Comparison of ENCODE assay signal across 26 mouse cellular contexts in the genomic region with DNA sequence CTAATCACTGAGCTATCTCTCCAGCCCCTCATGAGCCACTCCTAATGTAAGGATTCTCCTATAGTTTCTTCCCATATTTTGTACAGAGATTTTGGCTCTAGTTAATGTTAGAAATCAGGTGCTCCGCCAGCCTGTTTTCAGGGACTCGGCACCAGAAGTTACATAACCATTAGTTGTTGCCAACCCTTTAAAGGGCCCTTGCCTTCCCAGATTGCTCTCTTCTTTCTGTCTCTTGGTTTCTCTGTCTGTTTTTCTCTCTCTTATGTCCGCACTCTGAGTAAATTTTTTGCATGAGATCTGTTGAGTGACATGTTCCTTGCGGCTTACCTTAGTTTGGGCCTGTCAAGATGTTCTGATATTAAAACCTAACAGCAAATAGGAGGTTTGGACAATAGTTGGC. TPM values are rescaled to one million over a fixed set of nuclear protein-coding genes. Genes with fewer than 3 reads are reported as not detected.
"Had no signal": no experiment of that assay in that cellular context is flagged by ENCODE, and none has a peak within 500 bp of the region (broad histone marks: within the 10 kb centered on the region; RNA-seq: fewer than 3 reads in every experiment).

No protein-coding gene starts in this region.

- H3K4me3 ChIP-seq: midbrain, embryonic 10.5 days; midbrain, embryonic 12.5 days; myocyte; neural tube, embryonic 13.5 days; neural tube, embryonic 15.5 days had no signal

- DNase-seq: lung, embryonic 14.5 days; lung, postnatal 10 days; lung, postnatal 4 days; midbrain, embryonic 14.5 days; retina, postnatal 1 day; right cerebral cortex, adult 18-20 months; right cerebral cortex, postnatal 25 days; right cerebral cortex, postnatal 4 days; spleen, adult 18-20 months; thymus, adult 18-20 months; thymus, postnatal 14 days; thymus, postnatal 36 days had no signal

- H3K9me3 ChIP-seq: midbrain, embryonic 10.5 days; midbrain, embryonic 12.5 days; neural tube, embryonic 13.5 days; neural tube, embryonic 15.5 days had no signal

- H3K27ac ChIP-seq: midbrain, embryonic 10.5 days; midbrain, embryonic 12.5 days; neural tube, embryonic 13.5 days; neural tube, embryonic 15.5 days had no signal

- ATAC-seq: midbrain, embryonic 16.5 days had no signal

- H3K4me2 ChIP-seq: lung, embryonic 14.5 days; midbrain, embryonic 12.5 days; neural tube, embryonic 13.5 days; neural tube, embryonic 15.5 days had no signal

- H3K4me1 ChIP-seq: midbrain, embryonic 10.5 days; midbrain, embryonic 12.5 days; neural tube, embryonic 13.5 days; neural tube, embryonic 15.5 days had no signal

- H3K9ac ChIP-seq: lung, embryonic 14.5 days; midbrain, embryonic 12.5 days; neural tube, embryonic 13.5 days; neural tube, embryonic 15.5 days had no signal

- H3K27me3 ChIP-seq: midbrain, embryonic 12.5 days; neural tube, embryonic 13.5 days; neural tube, embryonic 15.5 days had no signal

RNA-seq across cellular contexts. Expression of a gene that starts 12.5 kb away (rescaled TPM):
- total RNA-seq: megakaryocyte, adult 5-6 weeks; megakaryocyte-erythroid progenitor cell, adult 5-6 weeks had no signal
- polyA plus RNA-seq: myocyte had no signal

RNA-seq across cellular contexts. Expression of a gene that starts 51.9 kb away (rescaled TPM):
- total RNA-seq: megakaryocyte, adult 5-6 weeks; megakaryocyte-erythroid progenitor cell, adult 5-6 weeks had no signal
- polyA plus RNA-seq: lung, embryonic 14.5 days; lung, embryonic 16.5 days; midbrain, embryonic 10.5 days; midbrain, embryonic 12.5 days; midbrain, embryonic 14.5 days; midbrain, embryonic 16.5 days; myocyte; neural tube, embryonic 11.5 days; neural tube, embryonic 13.5 days; neural tube, embryonic 15.5 days; small intestine, adult 2 months; stomach, embryonic 14.5 days; stomach, embryonic 16.5 days; thymus, postnatal 0 days had no signal

RNA-seq across cellular contexts. Expression of a gene that starts 52.0 kb away (rescaled TPM):
- total RNA-seq: megakaryocyte, adult 5-6 weeks; megakaryocyte-erythroid progenitor cell, adult 5-6 weeks had no signal
- polyA plus RNA-seq: myocyte; small intestine, adult 2 months had no signal
